ENCODE assay signal across 13 mouse cellular contexts in the genomic region with DNA sequence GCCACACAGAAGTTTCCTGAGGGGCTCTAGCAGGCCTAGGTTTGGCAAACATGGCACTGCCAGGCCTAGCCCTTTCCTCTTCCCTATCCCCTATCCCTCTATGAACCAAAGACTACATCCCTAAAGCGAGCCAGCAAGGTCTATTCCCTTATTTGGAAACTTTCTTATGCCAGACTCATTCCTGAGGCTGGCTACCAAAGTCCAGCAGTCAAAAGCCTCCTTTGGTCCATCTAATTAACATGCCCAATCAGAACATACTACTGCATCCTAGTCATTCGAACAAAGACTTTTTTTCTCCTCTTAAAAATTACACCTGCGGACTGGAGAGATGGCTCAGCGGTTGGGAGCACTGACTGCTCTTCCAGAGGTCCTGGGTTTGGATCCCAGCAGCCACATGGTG.
"Had no signal": no experiment of that assay in that cellular context is flagged by ENCODE, and none has a peak within 500 bp of the region (broad histone marks: within the 10 kb centered on the region; RNA-seq: fewer than 3 reads in every experiment).

No protein-coding gene starts in this region.

- DNase-seq: lung, adult 18-20 months; lung, embryonic 14.5 days; lung, postnatal 10 days; lung, postnatal 4 days; midbrain, embryonic 14.5 days; retina, postnatal 1 day; right cerebral cortex, adult 18-20 months; right cerebral cortex, postnatal 25 days; right cerebral cortex, postnatal 4 days; spleen, adult 18-20 months; thymus, adult 18-20 months; thymus, postnatal 14 days; thymus, postnatal 36 days had no signal
